Mouse (Mus musculus): ENCODE measurements around the gene Gkap1. TPM values are rescaled to one million over a fixed set of nuclear protein-coding genes. Genes with fewer than 3 reads are reported as not detected.

The Gkap1 gene
- total RNA-seq (2017) = 0.97 to 3.3 TPM (median 2.5 TPM) in 3 replicates

DNA sequence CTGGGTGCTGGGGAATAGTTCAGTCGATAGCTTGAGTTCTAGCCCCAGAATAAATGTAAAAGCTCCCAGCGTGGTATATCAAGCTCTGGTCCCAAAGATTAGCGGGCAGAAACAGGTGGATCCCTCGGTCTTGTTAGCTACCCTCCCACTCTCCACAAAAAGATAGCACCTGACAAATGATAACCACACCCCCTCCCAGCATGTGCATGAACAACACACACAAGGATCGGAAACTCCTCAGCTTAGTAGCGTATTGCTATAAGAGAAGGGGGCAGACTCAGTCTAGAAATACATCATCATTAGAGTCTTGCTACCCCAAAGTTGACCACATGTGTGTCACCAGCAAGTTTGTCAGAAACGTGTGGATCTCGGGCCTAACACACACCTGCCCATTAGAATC lies at the start of gene Gkap1:
Gene Gkap1, minus strand, starts transcription at position 101 of the 400 bp plus-strand sequence.
- no peak for ATAC-seq (replicated peaks; ENCODE audit: insufficient number of reproducible peaks, low FRiP score, low TSS enrichment, poor library complexity, severe bottlenecking)

- ATAC-seq (replicated peaks; ENCODE audit: insufficient number of reproducible peaks, low FRiP score, low TSS enrichment, poor library complexity, severe bottlenecking) = no peak
These were observed 42.3 kb upstream of the Gkap1 start for GRCm38 (mm10) chr13:58317768-58318167.

GRCm38 (mm10) chr13:58314991-58315390 lies 39.5 kb upstream of the Gkap1 start:
- ATAC-seq (replicated peaks; ENCODE audit: insufficient number of reproducible peaks, low FRiP score, low TSS enrichment, poor library complexity, severe bottlenecking) = no peak

GRCm38 (mm10) chr13:58313758-58314157 lies 38.3 kb upstream of the Gkap1 start:
- ATAC-seq (replicated peaks; ENCODE audit: insufficient number of reproducible peaks, low FRiP score, low TSS enrichment, poor library complexity, severe bottlenecking) = no peak

DNA sequence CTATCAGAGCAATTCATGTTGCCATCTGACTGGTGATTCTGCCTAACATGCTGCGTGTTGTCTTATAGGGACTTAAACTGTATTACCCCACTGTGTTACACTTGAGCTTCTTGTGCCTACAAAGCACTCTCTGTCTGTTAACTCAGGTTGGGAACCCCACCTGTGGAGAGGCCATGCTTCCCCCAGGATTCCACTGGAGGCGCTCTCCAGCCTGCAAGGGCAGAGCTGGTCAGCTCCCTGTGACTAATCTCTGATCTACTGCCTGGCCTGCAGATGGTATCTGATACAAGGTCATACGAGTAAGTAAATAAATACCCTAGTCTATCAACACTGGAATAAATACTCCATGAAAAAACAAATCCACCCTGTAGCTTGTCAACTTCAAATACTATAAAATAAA lies 35.9 kb upstream of the Gkap1 start:
- no peak for ATAC-seq (replicated peaks; ENCODE audit: insufficient number of reproducible peaks, low FRiP score, low TSS enrichment, poor library complexity, severe bottlenecking)

DNA sequence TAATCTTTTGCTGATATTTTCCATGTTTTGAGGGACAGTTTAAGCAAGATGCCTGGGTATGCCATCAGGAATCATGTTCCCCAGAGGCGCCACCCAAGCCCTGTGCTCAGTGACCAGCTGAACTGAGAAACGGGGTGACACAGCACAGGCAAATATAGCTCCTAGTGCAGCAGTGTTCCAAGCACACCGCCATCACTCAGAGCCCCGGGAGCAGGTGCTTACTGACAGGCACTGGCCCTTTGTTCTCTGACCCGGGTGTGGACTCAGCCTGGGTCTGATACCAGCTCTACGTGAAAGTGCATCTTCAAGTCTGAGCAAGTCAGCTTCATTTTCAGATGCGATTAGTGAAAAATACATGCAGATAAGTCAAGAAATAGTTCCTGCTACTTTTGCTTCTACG lies 34.0 kb upstream of the Gkap1 start:
- ATAC-seq (replicated peaks; ENCODE audit: insufficient number of reproducible peaks, low FRiP score, low TSS enrichment, poor library complexity, severe bottlenecking) = no peak

DNA sequence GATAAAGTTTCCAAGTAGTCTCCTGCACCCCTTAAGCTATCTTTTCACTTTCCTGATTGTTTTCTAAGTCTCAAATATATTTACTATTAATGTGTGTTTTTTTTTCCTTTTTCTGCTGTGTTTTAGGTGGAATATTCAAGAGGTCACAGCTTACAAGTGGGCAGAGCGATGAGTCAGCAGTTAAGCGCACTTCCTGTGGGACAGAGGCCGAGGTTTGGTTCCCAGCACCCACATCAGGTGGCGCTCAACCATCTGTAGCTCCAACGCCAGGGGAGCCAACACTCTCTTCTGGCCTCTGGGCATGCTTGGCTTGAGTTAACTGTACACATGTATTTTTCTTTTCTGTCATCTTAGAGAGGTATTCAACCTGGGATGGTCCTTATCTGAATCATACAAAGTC lies 32.0 kb upstream of the Gkap1 start:
- no peak for ATAC-seq (replicated peaks; ENCODE audit: insufficient number of reproducible peaks, low FRiP score, low TSS enrichment, poor library complexity, severe bottlenecking)

DNA sequence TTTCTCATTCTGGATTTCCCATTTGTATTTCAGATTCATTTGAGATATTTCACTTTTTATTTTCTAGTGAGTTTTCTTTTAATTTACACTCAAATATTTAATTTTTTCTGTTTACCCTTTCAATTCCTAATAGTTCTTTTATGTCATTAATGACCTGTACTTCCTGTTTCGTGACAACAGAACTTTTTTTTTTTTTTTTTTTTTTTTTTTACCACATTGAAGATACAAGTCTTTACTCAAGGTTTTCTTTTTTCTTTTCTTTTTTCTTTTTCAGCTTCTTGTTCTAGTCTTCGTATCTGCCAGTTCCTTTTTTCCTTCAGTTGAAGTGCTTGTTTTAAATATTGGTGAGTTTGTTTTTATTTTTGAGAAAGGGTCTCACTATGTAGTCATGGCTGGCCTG lies 29.7 kb upstream of the Gkap1 start:
- ATAC-seq (replicated peaks; ENCODE audit: insufficient number of reproducible peaks, low FRiP score, low TSS enrichment, poor library complexity, severe bottlenecking) = no peak

- ATAC-seq (replicated peaks; ENCODE audit: insufficient number of reproducible peaks, low FRiP score, low TSS enrichment, poor library complexity, severe bottlenecking) = no peak
These were observed 27.1 kb upstream of the Gkap1 start for GRCm38 (mm10) chr13:58302421-58303145.

DNA sequence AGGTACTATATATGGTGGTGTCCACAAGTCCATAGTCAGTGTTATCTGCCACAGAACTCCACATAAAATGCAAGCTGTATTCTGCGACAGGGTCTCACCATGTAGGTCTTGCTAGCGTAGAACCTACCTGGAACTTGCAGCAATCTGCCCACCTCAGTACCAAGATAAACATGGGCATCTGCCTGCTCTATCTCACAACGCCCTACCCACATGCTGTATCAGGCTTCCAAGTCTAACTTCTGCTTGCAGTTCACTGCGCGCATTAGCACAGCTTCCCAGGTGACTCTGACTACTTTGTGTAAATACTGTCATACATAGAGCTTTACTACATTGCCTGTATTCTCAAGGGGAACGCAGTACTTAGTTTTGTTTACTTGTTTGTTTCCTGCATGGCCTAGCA lies 26.5 kb upstream of the Gkap1 start:
- no peak for ATAC-seq (replicated peaks; ENCODE audit: insufficient number of reproducible peaks, low FRiP score, low TSS enrichment, poor library complexity, severe bottlenecking)

DNA sequence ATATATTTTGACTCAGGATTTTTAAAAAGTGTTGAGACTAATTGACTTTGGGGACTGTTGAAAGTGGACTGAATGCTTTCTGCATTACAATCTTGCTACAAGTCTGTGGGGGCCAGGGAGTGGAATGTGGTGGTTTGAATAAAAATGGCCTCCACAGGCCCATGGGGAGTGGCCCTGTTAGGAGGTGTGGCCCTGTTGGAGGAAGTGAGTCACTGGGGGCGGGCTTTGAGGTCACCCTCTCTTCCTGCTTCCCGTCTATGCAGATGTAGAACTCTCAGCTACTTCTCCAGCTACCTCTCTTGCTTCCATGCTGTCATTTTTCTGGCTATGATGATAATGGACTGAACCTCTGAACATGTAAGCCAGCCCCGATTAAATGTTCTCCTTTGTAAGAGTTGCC lies 23.3 kb upstream of the Gkap1 start:
- ATAC-seq (replicated peaks; ENCODE audit: insufficient number of reproducible peaks, low FRiP score, low TSS enrichment, poor library complexity, severe bottlenecking) = no peak

DNA sequence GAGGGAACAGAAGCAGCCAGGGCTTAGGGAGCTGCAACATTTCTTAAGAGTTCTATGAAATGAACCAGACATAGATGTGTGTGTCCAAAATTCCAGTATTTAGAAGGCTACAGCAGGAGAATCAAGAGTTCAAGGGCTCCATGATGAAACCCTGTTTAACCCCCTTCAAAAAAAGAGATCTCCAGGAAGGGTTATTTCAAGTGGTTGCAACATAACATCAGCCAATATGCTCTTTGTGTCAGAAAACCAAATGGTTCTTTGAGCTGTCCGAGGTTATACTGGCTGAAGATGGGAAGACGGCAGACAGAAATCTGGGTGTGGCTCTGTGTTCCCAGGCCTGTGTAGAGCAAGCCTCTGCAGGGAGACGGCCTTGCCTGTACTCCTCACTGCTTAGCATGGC lies 20.1 kb upstream of the Gkap1 start:
- ATAC-seq (replicated peaks; ENCODE audit: insufficient number of reproducible peaks, low FRiP score, low TSS enrichment, poor library complexity, severe bottlenecking) = no peak

GRCm38 (mm10) chr13:58292811-58293210 lies 17.3 kb upstream of the Gkap1 start:
- no peak for ATAC-seq (replicated peaks; ENCODE audit: insufficient number of reproducible peaks, low FRiP score, low TSS enrichment, poor library complexity, severe bottlenecking)

GRCm38 (mm10) chr13:58289308-58289707 lies 13.8 kb upstream of the Gkap1 start:
- ATAC-seq (replicated peaks; ENCODE audit: insufficient number of reproducible peaks, low FRiP score, low TSS enrichment, poor library complexity, severe bottlenecking) = no peak

- ATAC-seq (replicated peaks; ENCODE audit: insufficient number of reproducible peaks, low FRiP score, low TSS enrichment, poor library complexity, severe bottlenecking) = peak; percentile 71; the same call in 1 of the 2 replicates
These were observed 12.3 kb upstream of the Gkap1 start for GRCm38 (mm10) chr13:58287822-58288221.

GRCm38 (mm10) chr13:58283466-58283865 lies 8.0 kb upstream of the Gkap1 start:
- ATAC-seq (replicated peaks; ENCODE audit: insufficient number of reproducible peaks, low FRiP score, low TSS enrichment, poor library complexity, severe bottlenecking) = no peak

- ATAC-seq (replicated peaks; ENCODE audit: insufficient number of reproducible peaks, low FRiP score, low TSS enrichment, poor library complexity, severe bottlenecking) = no peak
These were observed 6.4 kb upstream of the Gkap1 start for GRCm38 (mm10) chr13:58281936-58282335.

DNA sequence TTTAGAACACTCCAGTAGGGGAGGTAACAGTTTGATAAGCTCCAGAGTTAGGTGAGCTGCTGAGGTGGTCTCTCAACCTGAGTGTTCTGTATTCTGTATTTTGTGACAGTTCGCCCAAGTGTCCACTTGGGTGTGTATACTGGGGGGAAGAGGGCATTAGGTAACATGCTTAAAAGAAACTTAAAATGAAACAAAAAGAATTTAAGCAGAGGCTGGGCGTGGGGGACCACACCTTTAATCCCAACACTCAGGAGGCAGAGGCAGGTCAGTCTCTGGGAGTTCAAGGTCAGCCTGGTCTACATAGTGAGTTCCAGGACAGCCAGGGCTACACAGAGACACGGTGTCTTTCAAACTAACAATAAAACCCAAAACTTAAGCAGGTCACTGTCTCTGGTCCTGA lies 5.0 kb upstream of the Gkap1 start:
- ATAC-seq (replicated peaks; ENCODE audit: insufficient number of reproducible peaks, low FRiP score, low TSS enrichment, poor library complexity, severe bottlenecking) = no peak

GRCm38 (mm10) chr13:58276256-58276655 lies 757 bp upstream of the Gkap1 start:
- no peak for ATAC-seq (replicated peaks; ENCODE audit: insufficient number of reproducible peaks, low FRiP score, low TSS enrichment, poor library complexity, severe bottlenecking)

DNA sequence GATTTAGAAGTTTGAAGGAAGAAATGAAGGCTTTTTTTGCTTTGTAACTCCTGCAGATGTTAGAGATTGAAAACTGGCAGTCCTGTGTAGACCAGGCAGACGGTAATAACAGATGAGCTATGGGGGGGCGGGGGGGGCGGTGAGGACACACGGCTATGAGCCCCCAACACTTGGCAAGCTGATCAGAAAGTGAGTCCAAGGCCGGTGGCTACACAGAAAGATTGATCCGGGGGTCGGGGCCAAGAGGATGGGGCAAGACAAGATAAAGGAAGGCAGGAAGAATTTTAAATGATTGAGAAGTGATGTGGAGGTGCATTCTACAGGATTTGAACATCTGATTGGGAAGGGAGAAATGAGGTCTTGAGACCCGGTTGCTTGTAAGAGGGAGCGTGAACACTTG lies 423 bp downstream of the Gkap1 start:
- no peak for ATAC-seq (replicated peaks; ENCODE audit: insufficient number of reproducible peaks, low FRiP score, low TSS enrichment, poor library complexity, severe bottlenecking)
